Comparison of ENCODE assay signal across 21 mouse cellular contexts in the genomic region with DNA sequence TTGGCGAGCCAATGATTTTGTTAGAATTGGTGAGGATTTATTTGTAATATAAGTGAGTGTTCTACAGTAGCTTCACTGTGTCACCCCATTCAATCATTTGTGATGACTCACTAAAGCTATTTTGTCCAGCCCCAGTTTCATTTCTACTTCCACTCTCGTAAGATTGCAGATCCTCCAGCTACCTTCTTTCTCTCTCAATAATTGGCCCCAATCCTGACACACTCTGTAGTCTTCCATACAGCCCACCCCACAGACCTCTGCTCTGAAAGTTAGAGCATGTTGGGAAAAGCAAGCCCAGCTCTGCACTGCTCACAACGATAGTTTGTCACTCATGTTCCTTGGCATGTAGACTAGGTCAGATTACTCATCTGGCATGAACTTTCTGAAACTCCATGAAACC.
"Had no signal": no experiment of that assay in that cellular context is flagged by ENCODE, and none has a peak within 500 bp of the region (broad histone marks: within the 10 kb centered on the region; RNA-seq: fewer than 3 reads in every experiment).

No protein-coding gene starts in this region.

- H3K4me2 ChIP-seq: lung, embryonic 15.5 days; midbrain, embryonic 12.5 days; neural tube, embryonic 13.5 days; neural tube, embryonic 15.5 days had no signal

- H3K9me3 ChIP-seq: lung, embryonic 15.5 days had no signal

- H3K9ac ChIP-seq: lung, embryonic 15.5 days; midbrain, embryonic 12.5 days; neural tube, embryonic 13.5 days; neural tube, embryonic 15.5 days had no signal

- H3K27me3 ChIP-seq: lung, embryonic 15.5 days; midbrain, embryonic 12.5 days; neural tube, embryonic 13.5 days; neural tube, embryonic 15.5 days had no signal

- H3K27ac ChIP-seq: lung, embryonic 15.5 days; macrophage; midbrain, embryonic 10.5 days; midbrain, embryonic 12.5 days; neural tube, embryonic 13.5 days; neural tube, embryonic 15.5 days had no signal

- H3K36me3 ChIP-seq: lung, embryonic 15.5 days; midbrain, embryonic 10.5 days; midbrain, embryonic 12.5 days; neural tube, embryonic 13.5 days; neural tube, embryonic 15.5 days had no signal

- H3K4me1 ChIP-seq: lung, embryonic 15.5 days; midbrain, embryonic 10.5 days; midbrain, embryonic 12.5 days; neural tube, embryonic 13.5 days; neural tube, embryonic 15.5 days had no signal

- ATAC-seq: lung, postnatal 0 days; midbrain, embryonic 16.5 days had no signal

- DNase-seq: lung, adult 2 months; lung, postnatal 14 days; lung, postnatal 36 days; midbrain, embryonic 14.5 days; retina, postnatal 1 day; right cerebral cortex, adult 18-20 months; right cerebral cortex, postnatal 25 days; right cerebral cortex, postnatal 4 days; spleen, adult 18-20 months; thymus, adult 18-20 months; thymus, postnatal 14 days; thymus, postnatal 36 days had no signal

- H3K4me3 ChIP-seq: lung, embryonic 15.5 days; midbrain, embryonic 10.5 days; midbrain, embryonic 12.5 days; myocyte; neural tube, embryonic 13.5 days; neural tube, embryonic 15.5 days had no signal
